Mouse (Mus musculus) kidney, adult 11 months (tissue): ENCODE results near the gene Sh3rf1.

Experiments
- DNase-seq: peaks from one replicate; pipeline ENCODE4 v3.0.0; 2022

Sh3rf1 gene

GRCm38 (mm10) chr8:61223729-61224379 lies at the start of gene Sh3rf1:
Gene Sh3rf1, plus strand, starts transcription at chr8:61223872.
- DNase-seq, result peak; percentile 73

- DNase-seq, result no peak
Observed at GRCm38 (mm10) chr8:61173921-61174492, 49.7 kb upstream of the Sh3rf1 start.

GRCm38 (mm10) chr8:61175876-61176275 lies 47.8 kb upstream of the Sh3rf1 start:
- no peak for DNase-seq

- peak; percentile 46 for DNase-seq
Observed at GRCm38 (mm10) chr8:61177680-61178593, 45.7 kb upstream of the Sh3rf1 start.

GRCm38 (mm10) chr8:61178594-61179140 lies 45.0 kb upstream of the Sh3rf1 start:
- DNase-seq, result no peak

GRCm38 (mm10) chr8:61181592-61181991 lies 42.1 kb upstream of the Sh3rf1 start:
- no peak for DNase-seq

GRCm38 (mm10) chr8:61182020-61182419 lies 41.7 kb upstream of the Sh3rf1 start:
- DNase-seq, result no peak

GRCm38 (mm10) chr8:61185274-61186198 lies 38.1 kb upstream of the Sh3rf1 start:
- no peak for DNase-seq

GRCm38 (mm10) chr8:61194306-61194925 lies 29.3 kb upstream of the Sh3rf1 start:
- DNase-seq, result no peak

GRCm38 (mm10) chr8:61200254-61200887 lies 23.3 kb upstream of the Sh3rf1 start:
- DNase-seq, result no peak

GRCm38 (mm10) chr8:61203035-61203826 lies 20.4 kb upstream of the Sh3rf1 start:
- no peak for DNase-seq

- DNase-seq, result no peak
Observed at GRCm38 (mm10) chr8:61206876-61207275, 16.8 kb upstream of the Sh3rf1 start.

GRCm38 (mm10) chr8:61207636-61208035 lies 16.0 kb upstream of the Sh3rf1 start:
- no peak for DNase-seq

GRCm38 (mm10) chr8:61208719-61209118 lies 15.0 kb upstream of the Sh3rf1 start:
- DNase-seq, result no peak

GRCm38 (mm10) chr8:61210836-61211235 lies 12.8 kb upstream of the Sh3rf1 start:
- DNase-seq, result no peak

GRCm38 (mm10) chr8:61215081-61215819 lies 8.4 kb upstream of the Sh3rf1 start:
- no peak for DNase-seq

GRCm38 (mm10) chr8:61217017-61217416 lies 6.7 kb upstream of the Sh3rf1 start:
- DNase-seq, result no peak

- DNase-seq, result no peak
Observed at GRCm38 (mm10) chr8:61217426-61217825, 6.2 kb upstream of the Sh3rf1 start.

- DNase-seq, result no peak
Observed at GRCm38 (mm10) chr8:61218439-61218838, 5.2 kb upstream of the Sh3rf1 start.

GRCm38 (mm10) chr8:61223283-61223682 lies 389 bp upstream of the Sh3rf1 start:
- DNase-seq, result no peak
